Mouse (Mus musculus) hematopoietic multipotent progenitor cell, adult 10-12 weeks (in vitro differentiated cells): ENCODE data around the gene Gdf15. TPM values are rescaled to one million over a fixed set of nuclear protein-coding genes. Genes with fewer than 3 reads are reported as not detected.

Source experiments
- polyA plus RNA-seq: library from polyadenylated mRNA; stranded (reverse); fragments of >175 nt; gene quantifications from 2 replicates; pipeline ENCODE4 v1.2.3, GENCODE M21; 2012; ENCODE audit warnings: low replicate concordance

The Gdf15 gene
- polyA plus RNA-seq, result 0.58 and 1.2 TPM in 2 replicates

DNA sequence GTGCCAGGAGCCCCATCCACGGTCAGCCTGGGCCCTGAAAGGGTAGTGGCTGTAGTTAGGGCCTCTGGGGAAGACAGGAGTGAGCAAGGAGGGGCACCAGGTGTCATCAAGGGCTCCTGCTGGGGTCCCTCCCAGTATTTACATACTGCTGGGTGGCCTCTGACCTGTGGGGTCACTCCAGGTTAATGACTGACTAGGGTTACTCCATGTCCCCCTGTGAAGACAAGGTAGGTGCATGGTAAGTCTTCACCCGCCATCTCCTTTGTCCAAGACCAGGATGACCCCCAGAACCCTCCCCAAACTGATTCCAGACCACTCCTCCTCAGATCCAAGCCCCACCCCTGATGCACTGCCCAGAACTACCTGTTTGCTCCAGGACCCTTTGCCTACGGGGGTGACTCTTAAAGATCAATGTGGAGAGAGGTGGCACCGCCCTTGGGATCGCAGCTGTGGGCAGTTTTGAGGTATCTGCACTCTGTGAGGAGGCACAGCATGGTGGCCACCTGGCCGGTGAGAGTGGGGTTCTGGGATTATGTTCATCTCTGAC, at the start of gene Gdf15:
TSS of gene Gdf15 (minus strand) at position 111 of the 547 bp plus-strand sequence.

DNA sequence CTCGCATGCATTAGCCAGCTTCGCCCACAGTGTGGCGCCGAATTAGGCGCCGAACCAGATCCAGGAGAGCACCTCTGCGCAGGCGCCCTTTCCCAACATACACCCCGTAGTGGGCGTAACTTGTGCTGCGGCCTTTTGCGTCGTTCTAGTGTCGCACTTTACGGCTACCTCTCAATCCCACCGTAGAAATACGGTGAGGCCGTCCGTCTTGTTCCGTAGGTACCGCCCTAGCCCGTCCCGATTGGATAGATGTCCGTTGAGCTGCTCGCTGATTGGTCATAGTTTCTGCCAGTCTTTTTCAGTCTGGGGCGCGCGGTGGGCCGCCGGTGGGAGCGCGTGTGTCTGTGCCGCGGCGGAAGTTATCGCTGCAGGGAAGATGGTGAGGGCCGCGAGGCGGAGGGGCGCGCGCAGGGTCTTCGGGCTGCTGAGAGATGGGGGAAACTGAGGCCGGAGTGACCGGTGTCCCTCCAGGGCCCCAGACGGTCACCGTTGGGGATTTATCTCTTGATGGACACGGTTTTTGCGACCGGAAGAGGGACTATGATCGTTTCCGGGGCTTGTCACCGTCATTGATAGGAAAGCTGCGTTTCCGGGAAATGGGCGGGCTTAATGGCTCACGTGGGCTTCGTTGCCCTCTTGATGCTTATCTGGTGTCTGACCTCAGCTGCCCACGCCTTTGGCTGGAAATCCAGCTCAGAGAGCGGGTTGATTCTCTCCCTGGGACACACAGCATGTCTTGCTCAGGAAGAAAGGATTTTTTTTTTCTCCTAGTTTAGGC, 41.0 kb upstream of the Gdf15 start, which contains the start of gene Lsm4:
TSS of gene Lsm4 (plus strand) at position 170 of the 778 bp plus-strand sequence.

DNA sequence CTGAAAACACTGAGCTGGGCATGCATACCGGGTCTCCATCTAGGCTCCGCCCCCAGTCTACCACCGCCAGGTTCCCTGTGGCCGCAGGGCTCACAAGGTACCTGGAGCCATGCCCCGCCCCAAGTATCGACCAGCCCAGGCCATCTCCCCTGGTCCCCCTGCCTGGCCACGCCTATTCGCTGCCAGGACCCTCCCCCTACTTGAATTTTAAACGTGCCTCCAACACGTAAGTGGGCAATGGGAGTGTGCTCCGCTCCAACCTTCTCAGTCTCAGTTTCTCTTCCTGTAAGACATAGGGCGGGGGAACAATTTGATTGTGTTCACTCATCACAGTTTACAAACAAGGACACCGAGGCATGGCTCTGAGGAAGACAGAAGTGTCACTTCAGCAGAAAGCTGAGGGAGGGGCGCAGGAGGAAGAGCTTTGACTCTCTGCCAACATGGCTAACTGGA, 28.0 kb upstream of the Gdf15 start, which contains the start of gene Pgpep1:
TSS of gene Pgpep1 (minus strand) at position 116 of the 453 bp plus-strand sequence.

DNA sequence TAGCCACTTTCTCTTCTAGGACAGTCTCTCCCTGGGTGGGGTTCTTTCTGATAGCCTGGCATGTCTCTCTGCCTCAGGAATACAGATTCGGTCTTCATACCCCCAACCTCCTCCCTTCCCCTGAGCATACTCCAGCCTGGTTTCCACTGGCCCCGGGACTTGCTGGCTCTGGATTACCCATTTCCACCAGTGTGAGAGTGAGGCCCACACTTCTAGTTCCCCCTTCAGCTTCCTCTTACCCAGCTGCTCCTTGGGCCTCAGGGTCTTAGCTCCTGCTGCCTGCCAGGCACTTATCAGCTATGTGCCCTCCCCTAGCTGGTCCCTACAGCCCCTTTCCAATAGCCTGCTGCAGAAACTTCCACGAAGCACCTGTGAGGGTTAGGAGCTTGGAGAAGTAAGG, 16.4 kb downstream of the Gdf15 start, which contains the start of gene Lrrc25:
TSS of gene Lrrc25 (plus strand) at position 262 of the 400 bp plus-strand sequence.

DNA sequence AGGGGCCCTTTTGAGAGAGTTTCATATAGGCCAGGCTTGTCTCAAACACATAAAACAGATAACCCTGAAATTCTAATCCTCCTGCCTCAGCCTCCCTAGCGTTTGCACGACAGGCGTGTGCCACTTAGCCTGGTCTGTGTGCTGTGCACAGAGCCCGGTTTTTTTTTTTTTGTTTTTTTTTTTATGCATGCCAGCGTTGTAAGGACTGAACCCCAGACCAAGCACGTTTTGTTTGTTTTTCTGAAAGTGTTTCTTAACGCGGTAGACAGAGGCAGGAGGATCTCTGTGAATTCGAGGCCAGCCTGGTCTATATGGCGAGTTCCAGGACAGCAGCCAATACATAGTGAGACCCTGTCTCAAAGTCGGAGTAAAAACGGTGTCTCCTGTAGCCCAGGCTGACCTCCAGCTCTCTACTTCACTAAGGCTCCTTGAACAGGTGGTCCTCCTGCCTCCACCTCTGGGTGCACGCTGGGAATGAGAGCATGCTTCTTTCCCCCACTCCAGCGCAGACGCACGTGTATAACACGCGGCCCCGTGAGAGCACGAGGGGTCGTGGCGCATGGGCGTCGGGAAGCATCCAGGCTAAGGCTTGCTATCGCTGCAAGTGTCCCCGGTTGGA, 23.4 kb downstream of the Gdf15 start, which contains the start of gene Ssbp4:
TSS of gene Ssbp4 (minus strand) at position 124 of the 619 bp plus-strand sequence.

DNA sequence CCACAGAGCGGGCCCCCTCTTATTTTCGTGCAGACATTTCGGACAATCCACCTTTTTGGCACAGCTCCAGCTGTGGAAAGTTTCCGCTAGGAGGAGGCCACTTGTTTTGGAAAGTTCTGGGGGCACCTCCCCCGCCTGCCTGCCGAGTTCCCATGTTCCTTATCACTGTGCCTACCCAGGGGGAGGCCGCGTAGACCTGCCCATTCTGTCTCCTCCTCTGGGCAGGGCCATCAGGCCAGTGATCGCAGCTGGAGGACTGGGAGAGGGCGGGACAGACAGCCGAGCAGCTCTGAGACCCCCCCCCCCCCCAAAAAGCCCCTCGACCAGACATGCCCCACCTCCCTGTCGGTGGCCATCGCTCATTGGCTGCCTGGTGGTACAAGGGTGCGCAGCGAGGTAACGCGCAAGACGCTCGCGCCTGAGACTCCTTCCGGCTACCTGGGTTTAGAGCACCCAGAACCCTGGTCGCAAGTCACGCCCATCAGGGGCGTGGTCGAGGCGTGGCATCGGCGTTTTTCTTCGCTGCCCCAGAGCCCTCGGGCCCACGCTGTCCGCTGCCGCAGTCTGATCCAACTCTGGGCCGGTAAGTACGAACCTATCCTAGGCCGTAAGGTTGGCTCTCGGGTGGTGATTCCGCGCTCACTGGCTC, 38.2 kb downstream of the Gdf15 start, which contains the start of gene Isyna1:
TSS of gene Isyna1 (plus strand) at position 413 of the 649 bp plus-strand sequence.

Other genes with a start within 250 kb of the Gdf15 start
- gene Crtc1, start 192.9 kb downstream of the Gdf15 start, polyA plus RNA-seq, result 23.0 and 38.0 TPM in 2 replicates
- gene Klhl26, start 155.5 kb downstream of the Gdf15 start, polyA plus RNA-seq, result 7.5 and 7.9 TPM in 2 replicates
- gene Tmem59l, start 145.1 kb downstream of the Gdf15 start, polyA plus RNA-seq, result 0.34 TPM in 1 of 2 replicates, not detected in the other
- gene Crlf1, start 139.3 kb downstream of the Gdf15 start, polyA plus RNA-seq, result 0.13 and 0.34 TPM in 2 replicates
- gene Rex1bd, start 125.7 kb downstream of the Gdf15 start, polyA plus RNA-seq, result 130 and 215 TPM in 2 replicates
- 756 and 1,789 TPM in 2 replicates for gene Uba52, start 121.7 kb downstream of the Gdf15 start, polyA plus RNA-seq
- gene Fkbp8, start 104.7 kb downstream of the Gdf15 start, polyA plus RNA-seq, result 658 and 1,767 TPM in 2 replicates
- 25.8 and 38.2 TPM in 2 replicates for gene Kxd1, start 104.5 kb downstream of the Gdf15 start, polyA plus RNA-seq
- 46.8 and 56.3 TPM in 2 replicates for gene Ell, start 93.0 kb downstream of the Gdf15 start, polyA plus RNA-seq
- gene Isyna1, start 38.1 kb downstream of the Gdf15 start, polyA plus RNA-seq, result 123 and 176 TPM in 2 replicates
- gene Ssbp4, start 23.6 kb downstream of the Gdf15 start, polyA plus RNA-seq, result 364 and 1,497 TPM in 2 replicates
- 40.3 and 51.0 TPM in 2 replicates for gene Lrrc25, start 16.3 kb downstream of the Gdf15 start, polyA plus RNA-seq
- 3.4 and 3.7 TPM in 2 replicates for gene Pgpep1, start 27.9 kb upstream of the Gdf15 start, polyA plus RNA-seq
- gene Lsm4, start 40.8 kb upstream of the Gdf15 start, polyA plus RNA-seq, result 257 and 405 TPM in 2 replicates
- gene Jund, start 66.5 kb upstream of the Gdf15 start, polyA plus RNA-seq, result 801 and 2,923 TPM in 2 replicates
- 0.03 TPM in 1 of 2 replicates, not detected in the other for gene Iqcn, start 71.0 kb upstream of the Gdf15 start, polyA plus RNA-seq
- gene Gm3336, start 86.1 kb upstream of the Gdf15 start, polyA plus RNA-seq, result 0.20 TPM in 1 of 2 replicates, not detected in the other
- gene Pde4c, start 91.3 kb upstream of the Gdf15 start, polyA plus RNA-seq, result 8.2 and 8.4 TPM in 2 replicates
- 23.3 and 50.9 TPM in 2 replicates for gene Rab3a, start 122.2 kb upstream of the Gdf15 start, polyA plus RNA-seq
- 67.8 and 94.2 TPM in 2 replicates for gene Mpv17l2, start 128.5 kb upstream of the Gdf15 start, polyA plus RNA-seq
- gene Pik3r2, start 144.3 kb upstream of the Gdf15 start, polyA plus RNA-seq, result 55.0 and 106 TPM in 2 replicates
- 424 and 1,050 TPM in 2 replicates for gene Mast3, start 172.6 kb upstream of the Gdf15 start, polyA plus RNA-seq
- gene Il12rb1, start 176.0 kb upstream of the Gdf15 start, polyA plus RNA-seq, result 4.7 and 10.2 TPM in 2 replicates
- 68.9 and 169 TPM in 2 replicates for gene Arrdc2, start 207.3 kb upstream of the Gdf15 start, polyA plus RNA-seq
- 0.33 and 0.61 TPM in 2 replicates for gene Kcnn1, start 230.8 kb upstream of the Gdf15 start, polyA plus RNA-seq
- gene Ccdc124, start 241.5 kb upstream of the Gdf15 start, polyA plus RNA-seq, result 116 and 130 TPM in 2 replicates